Mouse (Mus musculus): Measurements from ENCODE around the gene Nadsyn1.

Gene Nadsyn1

GRCm38 (mm10) chr7:143753990-143754715 lies 68.5 kb downstream of the Nadsyn1 start:
- peak; percentile 22 to 75 for DNase-seq (ENCODE audit: low spot score in 2 of 2)

GRCm38 (mm10) chr7:143752606-143753005 lies 70.0 kb downstream of the Nadsyn1 start:
- DNase-seq (ENCODE audit: low spot score in 2 of 2) = no peak

DNA sequence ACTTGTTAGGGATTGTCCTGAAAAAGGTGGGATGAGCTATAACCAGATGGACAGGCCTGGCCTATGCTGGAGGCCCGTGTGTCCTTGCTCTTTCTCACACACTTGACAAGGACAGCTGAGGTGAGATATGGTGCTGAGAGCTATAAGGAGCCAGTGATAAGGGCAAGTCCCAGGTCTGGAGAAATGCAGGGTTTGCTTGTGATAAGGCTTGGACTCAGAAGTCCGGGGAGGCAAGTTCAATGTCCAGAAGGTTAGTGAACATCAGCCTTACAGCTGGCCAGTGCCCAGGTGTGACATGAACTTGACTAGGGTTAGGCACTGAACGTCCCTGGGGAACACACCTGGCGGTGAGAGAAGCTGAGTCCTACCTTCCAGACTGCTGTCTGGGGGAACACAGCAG lies 70.6 kb downstream of the Nadsyn1 start:
- DNase-seq (ENCODE audit: low spot score in 2 of 2) = no peak

- no peak for DNase-seq (ENCODE audit: low spot score in 2 of 2)
Measured at GRCm38 (mm10) chr7:143751380-143751779, 71.3 kb downstream of the Nadsyn1 start.

DNA sequence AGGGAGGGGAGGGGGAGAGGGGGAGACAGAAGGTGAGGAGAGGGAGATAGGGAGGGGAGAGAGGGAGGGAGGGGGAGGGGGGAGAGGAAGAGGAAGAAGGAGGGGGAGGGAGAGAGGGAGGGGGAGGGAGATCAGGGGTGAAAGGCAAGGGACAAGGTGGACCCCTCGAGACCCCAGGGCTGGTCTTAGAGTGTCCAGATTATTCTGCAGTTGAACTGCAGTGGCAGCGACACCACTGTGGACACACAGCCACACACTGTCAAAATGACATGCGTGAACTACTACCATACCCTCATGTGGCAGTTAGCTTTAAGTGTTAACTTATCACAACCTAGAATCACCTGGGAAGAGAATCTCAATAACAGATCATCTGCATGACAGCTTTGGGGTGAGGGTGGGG lies 73.6 kb downstream of the Nadsyn1 start:
- no peak for DNase-seq (ENCODE audit: low spot score in 2 of 2)

DNA sequence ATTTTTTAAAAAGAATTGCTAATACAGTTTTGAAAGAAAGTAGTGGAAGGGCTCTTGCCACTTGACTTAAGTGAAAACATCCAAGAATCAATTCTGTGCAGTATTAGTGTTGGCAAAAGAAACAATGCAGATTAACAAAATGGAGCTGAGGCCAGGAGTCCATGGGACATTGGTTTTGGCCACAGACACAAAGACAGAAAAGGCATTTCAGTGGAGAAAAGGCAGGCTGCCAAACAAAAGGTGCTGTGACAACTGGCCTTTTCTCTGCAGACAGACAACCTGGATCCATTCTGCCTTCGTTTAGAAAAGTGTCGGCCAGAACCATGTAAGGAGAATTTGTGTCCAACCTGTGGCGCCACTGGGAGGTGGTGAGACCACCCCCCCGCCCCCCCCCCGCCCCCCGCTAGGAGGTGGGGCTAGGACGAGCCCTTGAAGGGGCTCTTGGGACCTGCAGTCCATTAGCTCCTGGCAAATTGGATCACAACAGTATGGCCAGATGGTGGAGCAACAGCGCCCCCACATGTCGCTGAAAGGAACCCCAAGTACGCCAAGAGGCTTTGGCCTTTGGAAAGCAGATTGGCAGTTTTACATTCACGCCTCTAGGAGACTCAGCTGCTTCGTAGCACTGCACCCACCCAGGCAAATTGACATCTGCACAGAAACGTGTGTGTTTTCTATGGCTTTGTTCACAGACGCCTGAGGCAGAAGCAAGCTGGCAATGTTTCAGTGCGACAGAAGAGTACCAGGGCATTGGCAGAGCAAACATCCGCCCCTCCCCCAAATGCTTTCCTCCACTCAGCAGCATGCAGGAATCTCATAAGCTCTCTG lies 74.4 kb downstream of the Nadsyn1 start:
- peak; percentile 41 to 79 for DNase-seq (ENCODE audit: low spot score in 2 of 2)
